Mouse (Mus musculus) C2C12 (cell line): ENCODE data around the gene Abca13.

ENCODE experiments used
- CTCF ChIP-seq: IDR thresholded peaks from one replicate; pipeline ENCODE4 v1.5.1; 2011; ENCODE audit not compliant: control insufficient read depth, insufficient read depth, insufficient read length
- FOSL1 ChIP-seq: IDR thresholded peaks from one replicate; pipeline ENCODE4 v1.8.0; 2011; ENCODE audit warnings: mild to moderate bottlenecking, low read length; ENCODE audit not compliant: poor library complexity, insufficient read depth, severe bottlenecking
- MAX ChIP-seq: IDR thresholded peaks from one replicate; pipeline ENCODE4 v1.6.1; 2011; ENCODE audit warnings: mild to moderate bottlenecking, control low read depth
- MYOG ChIP-seq: IDR thresholded peaks from one replicate; pipeline ENCODE4 v1.6.1; 2011; ENCODE audit not compliant: control insufficient read depth, insufficient read length; ENCODE audit errors: extremely low read depth
- USF1 ChIP-seq: IDR thresholded peaks from one replicate; pipeline ENCODE4 v1.6.1; 2011; ENCODE audit warnings: low read depth, mild to moderate bottlenecking, control low read depth, moderate library complexity

GRCm38 (mm10) chr11:9597299-9597698, 405.6 kb downstream of the Abca13 start:
- no peak for TF ChIP-seq CTCF
- TF ChIP-seq MYOG = no peak
- TF ChIP-seq MAX = no peak
- no peak for TF ChIP-seq USF1
- no peak for TF ChIP-seq FOSL1
